Mouse (Mus musculus) heart, postnatal 25 days (tissue): ENCODE measurements around the gene Klf12. TPM values are rescaled to one million over a fixed set of nuclear protein-coding genes. Genes with fewer than 3 reads are reported as not detected.

Experiments used
- DNase-seq: peaks from one replicate; pipeline ENCODE4 v3.0.0; 2022; ENCODE audit warnings: low spot score
- intact Hi-C: fragments of 180-260 bp; cut with DNase I; formaldehyde crosslinking; loops from one replicate; pipeline ENCODE4 v1.15.1; 2025
- total RNA-seq, 2 experiments: library from RNA; stranded (reverse); gene quantifications; 2 replicates each; pipeline ENCODE4 v1.2.3; 2021

The Klf12 gene
- total RNA-seq, 2 experiments from 2014 or later, result 16.2 to 18.6 TPM

DNA sequence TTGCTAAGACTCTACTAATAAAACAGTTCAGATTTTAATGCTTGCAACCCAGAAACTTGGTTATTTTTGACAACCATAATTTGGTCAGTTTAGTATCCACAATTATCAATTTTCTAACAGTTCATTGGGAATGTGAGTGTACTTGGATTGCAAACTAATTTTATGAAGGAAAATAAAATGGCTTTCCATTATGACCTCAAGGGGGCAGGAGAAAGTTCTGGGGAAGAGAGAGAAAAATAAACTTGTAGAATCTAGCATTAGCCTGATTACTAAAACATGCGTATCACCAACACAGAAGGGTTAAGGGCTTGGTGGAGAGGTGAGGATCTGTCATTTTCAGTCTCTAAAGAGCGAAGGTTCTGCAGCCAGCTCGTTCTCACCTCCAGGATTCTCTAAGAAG lies 106.7 kb downstream of the Klf12 start:
- no peak for DNase-seq
- intact Hi-C loops, result loop anchor here (2.0 to 10.0 kb wide), 3 partner anchors 107 to 377 kb away; partner anchors contain the start of gene Klf12

DNA sequence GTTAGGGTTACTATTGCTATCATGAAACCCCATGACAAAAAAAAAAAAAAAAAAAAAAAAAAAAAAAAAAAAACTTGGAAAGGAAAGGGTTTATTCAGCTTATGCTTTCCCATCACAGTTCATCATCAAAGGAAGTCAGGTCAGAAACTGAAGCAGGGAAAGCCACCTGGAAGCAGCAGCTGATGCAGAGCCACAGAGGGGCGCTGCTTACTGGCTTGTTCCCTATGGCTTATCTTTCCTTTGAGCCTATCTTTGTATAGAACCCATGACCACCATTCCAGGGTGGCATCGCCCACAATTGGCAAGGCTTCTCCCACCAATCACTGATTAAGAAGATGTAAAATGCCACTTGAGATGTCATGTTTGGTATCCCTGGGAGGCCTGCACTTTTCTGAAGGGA lies 119.4 kb downstream of the Klf12 start:
- DNase-seq, result no peak
- intact Hi-C loops, result no loop called here

DNA sequence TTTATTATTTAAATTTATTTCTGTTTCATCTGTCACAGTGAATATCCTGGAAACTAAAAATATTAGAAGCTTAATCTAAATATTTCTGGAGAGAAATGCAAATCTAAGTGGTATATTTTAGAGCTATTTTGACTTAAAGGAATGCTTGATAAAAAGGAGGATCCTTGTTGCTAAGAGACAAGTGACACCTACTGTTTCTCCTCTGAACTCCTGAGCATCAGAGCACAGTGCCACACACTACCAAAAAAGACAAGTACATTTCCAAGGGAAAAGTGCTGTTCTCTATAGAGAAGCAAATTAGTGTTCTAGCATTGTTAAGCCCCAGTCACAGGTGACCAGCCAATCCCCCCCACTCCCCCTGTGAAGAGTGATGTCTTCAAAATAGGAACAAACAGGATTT lies 127.8 kb downstream of the Klf12 start:
- intact Hi-C loops, result no loop called here
- no peak for DNase-seq

DNA sequence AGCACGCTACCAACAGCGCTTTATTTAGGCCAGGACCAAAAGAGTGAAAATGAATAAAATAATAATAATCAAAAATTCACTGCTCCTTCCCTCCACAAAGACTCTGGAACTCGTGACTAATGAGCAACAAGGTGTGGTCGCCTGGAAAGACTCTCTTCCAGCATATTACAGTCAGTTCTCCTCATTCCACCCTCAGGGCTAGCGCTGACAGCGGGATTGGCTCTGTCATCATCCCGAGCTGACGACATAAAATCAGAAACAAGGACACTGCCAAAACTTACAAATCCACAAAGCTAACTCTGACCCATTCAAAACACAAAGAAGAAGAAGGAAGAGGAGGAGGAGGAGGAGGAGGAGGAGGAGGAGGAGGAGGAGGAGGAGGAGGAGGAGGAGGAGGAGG lies 136.8 kb downstream of the Klf12 start:
- intact Hi-C loops, result no loop called here
- no peak for DNase-seq

DNA sequence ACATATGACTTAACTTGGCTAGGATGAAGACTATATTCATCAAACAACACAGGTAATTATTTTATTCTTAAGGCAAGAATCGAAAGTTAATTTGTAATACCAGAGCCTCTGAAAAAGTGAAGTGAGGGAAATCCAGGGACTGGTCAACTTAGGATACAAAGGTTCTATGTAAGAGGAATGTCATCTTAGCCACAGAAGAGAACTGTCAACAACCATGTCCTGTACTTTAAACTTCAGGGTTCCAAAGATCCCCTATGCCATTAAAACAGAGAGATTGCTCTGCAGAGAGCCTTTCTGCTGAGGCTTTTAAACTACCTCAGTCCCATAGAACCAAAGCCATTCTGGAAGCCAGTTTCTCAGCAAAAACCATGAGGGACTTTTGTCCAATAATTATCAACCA lies 144.1 kb downstream of the Klf12 start:
- intact Hi-C loops, result no loop called here

DNA sequence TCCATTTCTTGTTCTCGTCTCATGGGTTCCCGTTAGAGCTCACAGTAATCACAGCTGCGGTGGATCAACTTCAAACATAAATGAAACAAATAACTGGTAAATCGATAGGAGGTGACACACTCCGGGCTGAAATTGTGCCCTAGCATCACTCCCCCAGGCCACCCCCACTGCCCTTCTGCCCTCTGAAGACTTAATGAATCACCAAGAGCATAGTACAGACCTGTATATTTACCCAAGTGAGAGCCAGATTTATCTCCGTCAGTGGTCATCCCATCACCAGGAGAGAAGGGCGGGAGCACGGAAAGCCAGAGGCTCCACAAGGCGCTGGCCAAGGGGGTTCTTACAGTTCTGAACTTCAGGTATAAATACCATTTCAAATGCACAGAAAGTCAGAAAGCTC lies 150.2 kb downstream of the Klf12 start:
- intact Hi-C loops, result no loop called here
- DNase-seq, result no peak

More for the DNA sequence above, 144.1 kb downstream of the Klf12 start:
- DNase-seq, result no peak

DNA sequence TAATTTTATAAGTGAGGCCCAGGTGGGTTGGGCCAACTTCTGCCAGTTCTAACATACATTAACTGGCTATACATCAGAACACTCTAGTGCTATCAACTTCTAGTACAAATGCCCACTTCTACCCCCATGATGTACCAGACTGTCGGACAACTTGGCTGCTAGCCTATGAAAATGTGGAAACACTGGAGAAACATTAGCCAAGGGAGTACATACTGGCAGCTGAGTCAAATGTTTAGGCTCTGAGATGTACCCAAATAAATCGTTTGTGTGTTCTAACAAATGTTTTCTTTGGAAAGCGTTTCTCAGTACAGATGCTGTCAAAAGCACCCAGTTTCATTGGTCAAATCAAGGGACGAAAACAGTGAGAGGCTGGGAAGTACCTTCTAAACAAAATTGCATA lies 152.0 kb downstream of the Klf12 start:
- DNase-seq, result no peak
- intact Hi-C loops, result no loop called here

DNA sequence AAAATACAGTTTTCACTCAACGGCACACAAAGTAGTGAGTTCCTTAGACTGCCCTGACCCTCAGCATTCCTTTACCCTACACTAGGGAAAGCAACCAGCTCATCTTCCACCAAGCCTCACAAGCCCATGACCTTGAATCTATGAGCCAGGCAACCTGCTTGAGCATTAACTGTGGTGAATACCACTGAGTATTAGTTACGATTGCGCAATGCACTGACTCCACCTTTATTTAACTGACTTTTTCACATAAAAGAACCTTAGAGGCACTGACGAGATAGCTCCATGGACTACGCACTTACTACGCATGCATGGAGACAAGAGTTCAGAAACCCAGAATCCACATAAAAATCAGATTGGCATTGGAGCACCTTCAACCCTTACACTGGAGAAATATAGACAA lies 158.4 kb downstream of the Klf12 start:
- intact Hi-C loops, result no loop called here
- DNase-seq, result no peak

DNA sequence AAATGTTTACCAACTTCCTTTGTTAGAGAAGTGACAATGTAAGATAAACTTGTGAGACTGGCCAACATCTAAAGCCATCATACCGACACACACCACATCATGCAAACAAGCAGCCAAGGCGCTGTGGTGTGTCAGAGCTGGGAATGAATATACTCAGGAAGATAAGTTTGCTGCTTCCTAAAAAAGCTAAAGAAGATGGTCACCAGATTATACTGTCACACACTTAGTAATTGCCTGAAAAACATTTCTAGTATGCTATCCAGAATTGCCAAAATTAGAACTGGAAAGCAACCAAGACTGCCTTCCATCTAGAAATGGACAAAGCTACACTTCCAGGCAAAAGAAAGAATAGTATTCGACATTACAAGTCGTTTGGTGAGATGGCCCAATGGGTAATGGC lies 163.4 kb downstream of the Klf12 start:
- intact Hi-C loops, result loop anchor here (5.0 kb wide), 1 partner anchor 166 kb away; no protein-coding TSS in a partner anchor
- no peak for DNase-seq

DNA sequence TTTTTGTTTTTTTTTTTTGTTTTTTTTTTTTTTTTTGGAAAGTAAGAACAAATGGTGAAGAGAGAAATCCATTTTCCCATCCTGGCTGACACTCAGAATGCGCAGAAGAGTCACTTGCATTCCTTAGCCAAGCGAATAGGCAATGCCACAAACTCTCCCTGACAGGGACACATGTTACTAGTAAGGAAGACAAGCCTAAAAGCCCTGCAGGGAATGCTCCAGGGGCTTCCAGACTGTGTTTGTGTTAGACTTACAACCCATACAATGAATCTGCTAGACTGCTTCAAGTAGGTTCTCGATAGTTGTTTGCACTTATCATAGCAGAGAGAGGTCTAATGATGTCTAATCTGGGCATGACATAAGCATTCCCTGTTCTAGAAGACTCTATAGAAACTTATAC lies 164.6 kb downstream of the Klf12 start:
- no peak for DNase-seq
- intact Hi-C loops, result loop anchor here (5.0 kb wide), 1 partner anchor 167 kb away; no protein-coding TSS in a partner anchor

DNA sequence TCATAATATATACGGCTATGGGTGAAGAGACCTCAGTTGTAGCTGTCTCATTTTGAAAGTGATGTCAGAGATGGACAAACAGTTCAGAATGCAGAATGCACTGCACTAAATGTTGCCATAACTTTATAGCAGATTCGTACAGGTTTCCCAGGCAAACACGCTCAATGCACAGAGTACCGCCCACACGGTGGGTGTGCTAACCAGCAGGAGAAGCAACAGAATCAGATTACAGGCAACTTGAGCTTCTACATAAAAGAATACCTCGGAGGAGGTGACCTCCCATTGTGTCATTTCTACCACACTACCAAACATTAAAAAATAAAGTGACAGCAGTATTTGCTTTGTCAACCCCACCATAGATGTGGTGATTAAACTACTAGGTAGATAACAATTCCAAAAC lies 171.1 kb downstream of the Klf12 start:
- DNase-seq, result no peak
- intact Hi-C loops, result no loop called here

DNA sequence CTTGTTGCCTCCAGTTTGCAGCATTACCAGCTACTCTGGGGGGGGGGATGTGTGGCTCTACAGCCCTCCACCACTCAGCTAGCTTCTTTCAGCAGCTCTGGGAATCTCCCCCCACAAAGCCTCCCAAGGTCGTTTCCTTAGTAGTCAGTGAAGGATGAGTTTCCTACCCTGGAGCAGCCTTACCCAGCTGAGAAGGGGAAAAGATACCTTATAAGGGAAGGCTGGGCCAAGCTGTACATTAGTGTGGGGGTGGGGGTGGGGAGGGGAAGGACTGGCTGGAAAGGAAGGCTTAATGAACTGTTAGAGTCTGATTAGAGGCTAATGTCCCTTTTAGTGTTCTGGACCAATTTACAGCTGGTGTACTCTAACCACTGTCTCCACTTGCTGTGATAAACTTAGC lies 172.7 kb downstream of the Klf12 start:
- intact Hi-C loops, result no loop called here
- DNase-seq, result no peak

DNA sequence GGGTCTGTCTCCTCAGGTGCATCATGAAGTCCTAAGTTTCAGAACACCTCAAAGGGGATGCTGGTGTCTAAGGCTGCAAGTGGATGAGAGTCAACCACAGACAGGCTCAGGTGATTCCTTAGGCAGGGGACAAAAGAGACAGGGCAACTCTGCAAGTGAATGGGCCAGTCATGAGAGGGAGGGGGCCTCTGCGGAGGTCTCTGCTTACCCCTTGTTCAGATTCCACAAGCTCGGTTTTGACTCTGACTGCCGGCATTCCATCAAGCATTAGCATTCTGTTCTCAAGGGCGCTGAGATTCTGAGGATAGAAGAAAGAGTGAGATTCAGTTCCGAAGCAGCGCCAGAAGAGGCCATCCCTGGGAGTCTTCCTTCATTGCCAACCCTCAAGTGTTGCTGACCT lies 174.9 kb downstream of the Klf12 start:
- intact Hi-C loops, result loop anchor here (10.0 kb wide), 1 partner anchor 345 kb away; no protein-coding TSS in a partner anchor

DNA sequence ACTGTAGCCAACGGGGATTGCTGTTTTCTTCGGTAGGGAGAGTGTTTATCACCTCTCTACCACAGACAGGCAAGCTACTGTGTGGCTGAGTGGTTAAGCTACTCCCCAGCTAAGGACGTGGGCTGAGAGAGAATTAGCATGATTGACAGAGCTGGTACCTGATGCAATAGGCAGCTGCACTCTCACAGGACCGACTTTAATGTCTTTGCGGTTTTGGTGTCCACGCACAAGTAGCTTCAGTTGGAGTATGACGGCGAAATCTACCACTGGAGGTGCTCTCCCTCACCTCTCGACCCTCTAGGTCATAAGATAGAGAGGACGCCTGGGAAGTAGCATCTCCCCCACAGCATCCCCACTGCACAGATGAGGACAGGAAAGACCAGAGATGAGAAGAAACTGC lies 178.9 kb downstream of the Klf12 start:
- intact Hi-C loops, result loop anchor here (10.0 kb wide), 1 partner anchor 341 kb away; no protein-coding TSS in a partner anchor
- DNase-seq, result no peak

More for the DNA sequence above, 174.9 kb downstream of the Klf12 start:
- DNase-seq, result no peak

DNA sequence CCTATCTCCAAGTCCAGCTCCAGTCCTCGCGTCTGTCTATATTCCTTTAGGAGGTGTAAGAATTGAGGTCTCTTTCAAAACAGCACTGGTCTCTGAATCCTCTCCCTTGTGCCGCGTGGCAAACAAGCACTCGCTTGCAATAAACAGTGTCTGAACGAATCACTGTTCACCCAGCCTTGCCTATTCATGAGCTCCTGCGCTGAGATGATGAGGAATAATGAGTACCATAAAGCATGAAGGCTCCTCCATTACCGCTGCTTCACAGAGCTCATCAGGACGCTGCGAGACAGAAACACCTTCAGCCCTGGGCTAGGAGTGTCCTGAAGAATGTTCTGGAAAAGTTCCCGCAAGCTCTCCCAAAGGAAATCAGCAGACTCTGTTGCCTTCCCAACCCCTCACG lies 179.7 kb downstream of the Klf12 start:
- DNase-seq, result no peak
- intact Hi-C loops, result loop anchor here (10.0 kb wide), 1 partner anchor 340 kb away; no protein-coding TSS in a partner anchor

DNA sequence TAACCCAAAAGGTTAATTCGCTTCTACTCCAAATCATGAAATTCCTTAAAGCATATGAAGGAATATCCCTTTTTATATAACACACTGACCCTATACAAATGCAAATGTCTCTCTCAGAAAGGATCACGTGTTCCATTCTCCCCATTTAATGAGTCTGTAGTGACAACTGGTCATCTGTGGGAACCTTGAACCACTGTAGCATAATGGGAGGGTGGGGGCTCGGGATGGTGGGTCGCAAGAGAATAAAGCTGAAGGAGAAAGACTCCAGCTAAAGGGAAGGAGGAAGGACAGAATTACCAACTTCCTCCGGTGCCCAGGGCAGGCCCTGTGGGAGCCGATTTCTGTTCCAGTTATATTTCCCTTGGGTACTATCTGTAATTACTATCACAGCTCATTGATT lies 180.7 kb downstream of the Klf12 start:
- intact Hi-C loops, result loop anchor here (10.0 kb wide), 1 partner anchor 339 kb away; no protein-coding TSS in a partner anchor

DNA sequence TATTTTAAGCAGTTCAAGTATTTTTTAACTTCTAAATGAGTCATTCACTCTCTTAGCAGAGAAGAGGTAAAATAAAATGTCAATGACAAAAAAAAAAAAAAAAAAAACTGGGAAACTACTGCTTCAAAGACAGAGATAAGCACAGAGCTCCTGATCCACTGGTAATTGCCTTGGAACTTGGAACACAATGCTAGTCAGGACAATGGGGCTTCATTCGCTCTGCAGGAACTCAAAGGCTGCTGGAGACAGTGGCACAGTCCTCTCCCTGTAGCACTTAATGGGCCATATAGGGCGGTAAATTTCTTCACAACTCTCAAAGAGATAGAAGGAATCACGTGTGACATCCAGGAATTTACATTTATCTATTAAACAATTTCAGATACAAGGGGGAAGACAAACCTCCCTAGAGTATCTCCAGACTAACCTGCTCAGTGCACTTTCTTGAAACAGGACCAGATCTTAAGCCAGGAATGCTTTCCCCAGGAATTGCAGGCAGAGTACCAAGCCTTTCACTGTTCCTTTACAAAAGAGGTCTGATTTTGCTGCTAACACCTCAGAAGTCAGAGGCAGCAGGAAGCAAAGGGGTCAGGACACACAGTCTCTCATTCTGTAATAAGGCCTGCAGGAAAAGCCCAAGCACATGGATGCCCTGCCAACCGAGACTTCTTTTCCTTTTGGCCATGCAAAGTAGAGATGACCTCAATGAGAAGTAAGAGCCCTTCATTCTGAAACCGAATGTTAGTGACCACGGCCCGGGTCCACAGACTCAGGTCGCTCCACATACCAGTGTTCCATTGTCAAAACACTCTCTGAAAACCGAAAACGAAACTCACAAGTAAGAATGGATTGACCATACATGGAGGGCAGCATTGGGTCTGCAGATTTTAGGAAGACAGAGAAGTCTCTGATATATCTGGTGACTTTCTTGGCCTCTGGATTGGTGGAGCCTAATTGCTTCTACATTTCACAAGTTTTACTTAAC lies 187.0 kb downstream of the Klf12 start:
- intact Hi-C loops, result no loop called here
- no peak for DNase-seq

More for the DNA sequence above, 180.7 kb downstream of the Klf12 start:
- DNase-seq, result no peak

DNA sequence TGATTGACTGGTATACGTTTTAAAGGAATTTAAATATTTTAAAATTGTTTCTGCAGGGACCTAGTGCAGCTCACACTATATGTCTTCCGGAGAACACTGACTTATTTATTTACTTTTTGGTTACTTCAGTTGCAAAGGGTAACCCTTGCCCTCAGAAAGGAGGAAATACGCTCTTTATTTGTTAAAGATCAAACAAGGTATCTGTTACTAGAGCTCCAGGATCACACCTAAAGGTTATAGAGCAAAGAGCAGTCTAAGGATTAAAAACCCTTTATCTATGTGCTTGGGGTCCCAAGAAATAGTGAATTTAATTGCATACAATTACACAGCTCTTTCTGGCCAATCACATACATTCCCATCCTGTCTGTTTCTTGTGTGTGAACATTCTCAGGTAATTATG lies 188.7 kb downstream of the Klf12 start:
- intact Hi-C loops, result no loop called here
- DNase-seq, result no peak

DNA sequence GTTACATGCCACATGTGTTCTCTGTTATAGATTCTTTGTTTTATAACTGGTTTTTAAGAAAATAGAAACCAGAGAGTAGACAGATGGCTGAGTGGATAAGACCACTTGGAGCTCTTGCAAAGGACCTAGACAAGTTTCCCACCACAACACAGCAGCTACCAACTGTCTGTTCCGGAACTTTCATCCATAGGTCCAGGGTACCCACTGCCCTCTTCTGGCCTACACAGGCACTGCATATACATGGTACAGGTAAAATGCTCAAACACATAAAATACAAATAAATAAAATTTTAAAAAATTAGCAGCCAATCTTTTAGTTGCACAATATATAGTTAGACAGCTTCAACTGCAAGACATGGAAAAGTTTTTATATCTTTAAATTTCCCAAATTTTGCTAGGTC lies 194.0 kb downstream of the Klf12 start:
- DNase-seq, result no peak
- intact Hi-C loops, result no loop called here

DNA sequence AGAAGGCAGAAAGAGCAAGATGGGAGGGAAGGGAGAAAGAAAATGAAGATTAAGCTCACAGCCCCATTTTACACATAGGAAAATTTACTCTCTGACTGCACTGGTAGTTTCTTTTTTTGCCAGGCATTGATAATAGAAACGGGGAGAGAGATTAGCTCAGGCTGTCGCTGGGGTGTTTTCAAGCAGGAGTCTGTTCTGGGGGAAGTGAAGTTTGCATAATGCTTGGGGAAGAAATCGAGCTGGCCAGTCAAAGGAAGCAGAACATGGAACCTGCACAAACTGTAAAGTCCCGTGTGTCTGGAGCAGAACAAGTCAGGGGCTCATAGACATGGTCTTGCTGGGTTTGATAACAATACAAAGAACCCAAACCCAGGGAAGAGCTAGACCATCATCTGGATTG lies 204.9 kb downstream of the Klf12 start:
- DNase-seq, result no peak
- intact Hi-C loops, result no loop called here

DNA sequence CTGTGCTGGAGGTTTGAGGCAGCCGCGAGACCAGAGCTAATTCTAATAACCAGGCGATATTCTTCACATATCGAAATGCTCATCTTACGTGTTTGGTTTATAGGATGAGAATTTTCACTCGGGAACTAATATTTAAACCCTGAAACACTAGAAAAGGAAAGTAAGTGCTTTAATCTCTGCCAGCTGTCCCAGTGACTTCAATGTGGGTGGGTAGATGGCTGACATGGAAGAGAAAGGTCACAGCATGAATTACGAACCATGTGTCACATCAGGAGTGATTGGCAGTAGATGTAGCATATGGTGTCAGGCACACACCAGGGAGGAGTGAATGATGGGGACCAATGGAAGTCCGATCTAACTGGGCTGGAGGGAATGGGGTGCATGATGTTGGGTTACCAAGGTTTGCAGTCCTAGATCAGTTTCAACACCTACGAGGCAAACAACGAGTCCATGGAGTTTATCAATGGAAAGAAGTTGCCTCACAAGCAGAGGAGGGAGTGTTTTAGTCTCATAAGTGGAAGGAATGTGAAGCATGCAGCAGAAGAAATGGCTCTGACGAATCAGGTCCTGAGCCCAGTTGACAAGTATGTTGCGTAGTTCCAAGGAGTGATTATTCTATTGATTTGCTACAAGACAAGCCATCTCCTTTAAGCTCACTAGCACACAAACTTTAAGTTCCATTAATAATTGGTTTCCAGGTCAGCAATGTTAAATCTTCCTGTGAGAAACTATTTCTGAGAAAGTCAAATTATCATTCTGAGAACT lies 211.9 kb downstream of the Klf12 start:
- no peak for DNase-seq
- intact Hi-C loops, result no loop called here
